Mouse (Mus musculus) thymus, adult 2 months (tissue): ENCODE results near the gene Safb2. TPM values are rescaled to one million over a fixed set of nuclear protein-coding genes. Genes with fewer than 3 reads are reported as not detected.

Experiments used
- DNase-seq: peaks from one replicate; pipeline ENCODE4 v3.0.0; 2021
- H3K27ac ChIP-seq: fragments of 200-500 bp; 2 replicates; pipeline ENCODE4 v1.5.1; 2012; ENCODE audit warnings: low read length, control low read depth; ENCODE audit not compliant: control insufficient read depth, insufficient read depth
- H3K27me3 ChIP-seq: fragments of 200-500 bp; 2 replicates; pipeline ENCODE4 v1.6.1; 2012; ENCODE audit warnings: mild to moderate bottlenecking, low read length, moderate library complexity, mixed read lengths; ENCODE audit not compliant: control insufficient read depth, insufficient read depth
- H3K36me3 ChIP-seq: fragments of 200-500 bp; 2 replicates; pipeline ENCODE4 v1.6.1; 2012; ENCODE audit warnings: mild to moderate bottlenecking, low read length, moderate library complexity; ENCODE audit not compliant: control insufficient read depth, insufficient read depth
- H3K4me1 ChIP-seq: fragments of 200-500 bp; replicated peaks from 2 replicates; pipeline ENCODE4 v1.6.1; 2012; ENCODE audit warnings: low read length; ENCODE audit not compliant: control insufficient read depth, insufficient read depth
- H3K4me3 ChIP-seq: fragments of 200-500 bp; 2 replicates; pipeline ENCODE4 v1.5.1; 2012; ENCODE audit warnings: mild to moderate bottlenecking, low read length, control low read depth, moderate library complexity; ENCODE audit not compliant: control insufficient read depth, insufficient read depth
- CTCF ChIP-seq: fragments of 200-500 bp; IDR thresholded peaks from 2 replicates; pipeline ENCODE4 v1.5.1; 2012; ENCODE audit warnings: mild to moderate bottlenecking, control low read depth, low read length, moderate library complexity, borderline replicate concordance; ENCODE audit not compliant: control insufficient read depth, poor library complexity, insufficient read depth; ENCODE audit errors: extremely low read depth
- POLR2A ChIP-seq: fragments of 200-500 bp; IDR thresholded peaks from 2 replicates; pipeline ENCODE4 v1.6.1; 2012; ENCODE audit warnings: mild to moderate bottlenecking, low read length, control low read depth, moderate library complexity; ENCODE audit not compliant: control insufficient read depth, poor library complexity, insufficient read depth; ENCODE audit errors: extremely low read depth
- WGBS: fragments of 180-500 bp; shearing (Covaris S2); methylation state at CpG from one replicate; pipeline ENCODE4 v1.1.7; 2018; 5-methylcytosine and 5-hydroxymethylcytosine counted together
- polyA plus RNA-seq: library from polyadenylated mRNA; depleted of rRNA; stranded (reverse); fragments of >200 nt; gene quantifications from 2 replicates; pipeline ENCODE4 v1.2.3, GENCODE M21; 2012

Gene Safb2
- polyA plus RNA-seq, 1 experiment: 196 TPM

DNA sequence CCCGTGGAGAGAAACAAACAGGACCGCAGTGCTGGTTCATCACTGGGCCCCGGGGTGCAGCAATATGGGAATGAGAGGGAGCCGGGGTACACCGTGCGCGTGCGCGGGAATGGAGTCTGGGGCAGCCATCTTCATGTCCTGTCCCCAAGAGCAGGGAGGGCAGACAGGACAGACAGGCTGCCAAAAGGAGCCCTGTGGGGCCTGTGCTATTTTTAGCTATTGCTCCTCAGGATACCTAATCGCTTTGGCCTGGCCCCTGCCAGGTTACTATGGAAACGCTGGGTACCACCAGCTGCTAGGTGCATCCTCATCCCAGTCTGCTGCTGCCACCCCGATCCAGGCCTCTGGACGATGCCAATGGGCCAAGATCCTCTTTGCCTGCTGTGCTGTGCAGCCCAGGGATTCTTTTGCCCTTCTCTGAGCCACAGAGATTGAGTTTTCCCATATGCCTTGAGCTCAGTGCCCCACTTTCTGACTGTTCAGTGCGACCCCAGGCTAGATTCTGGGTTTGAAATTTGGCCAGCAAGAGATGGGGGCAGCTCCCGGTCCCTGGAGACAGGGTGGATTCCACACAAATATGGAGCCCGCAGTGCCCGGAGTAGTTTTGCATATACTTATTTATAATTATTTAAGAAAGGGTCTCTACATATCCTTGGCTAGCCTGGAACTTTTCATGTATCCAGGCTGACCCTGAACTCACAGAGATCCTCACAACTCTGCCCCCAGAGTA is 37.1 kb downstream of the Safb2 start:
- TF ChIP-seq POLR2A (no peak), CTCF (no peak)
- Histone ChIP-seq H3K27ac (no peak overlapping the region), H3K27me3 (no peaks in the 10 kb centered on the region), H3K4me1 (no peaks in the 10 kb centered on the region), H3K4me3 (no peak overlapping the region), H3K36me3 (no peaks in the 10 kb centered on the region)
- no peak for DNase-seq
- 91% methylated on average over 17 of the region's 17 CpGs for WGBS

DNA sequence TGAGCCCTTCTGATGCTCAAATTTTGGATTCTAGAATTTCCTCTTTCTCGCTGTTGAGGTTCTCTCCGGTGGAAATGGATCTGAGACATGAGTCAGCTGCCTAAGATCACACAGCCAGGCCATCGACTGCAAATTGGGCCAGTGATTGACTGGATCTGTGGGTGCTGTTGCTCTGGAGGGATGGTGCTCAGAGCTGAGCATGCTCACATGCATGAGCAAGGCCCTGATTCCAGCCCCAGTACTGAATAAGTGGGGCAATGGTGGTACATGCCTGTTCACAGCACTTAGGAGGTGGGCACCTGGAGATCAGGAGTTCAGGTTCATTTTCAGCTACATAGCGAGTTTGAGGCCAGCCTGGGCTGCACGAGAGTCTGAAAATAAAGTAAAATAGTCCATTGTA is 37.8 kb downstream of the Safb2 start:
- Histone ChIP-seq H3K4me1 (no peaks in the 10 kb centered on the region), H3K27me3 (no peaks in the 10 kb centered on the region), H3K36me3 (no peaks in the 10 kb centered on the region), H3K27ac (no peak overlapping the region), H3K4me3 (no peak overlapping the region)
- WGBS: 85% methylated on average over 5 of the region's 5 CpGs
- DNase-seq: no peak
- TF ChIP-seq POLR2A (no peak), CTCF (no peak)

GRCm38 (mm10) chr17:56545945-56546344 is 38.4 kb downstream of the Safb2 start:
- Histone ChIP-seq H3K27ac (no peak overlapping the region), H3K4me1 (no peaks in the 10 kb centered on the region), H3K4me3 (no peak overlapping the region), H3K27me3 (no peaks in the 10 kb centered on the region), H3K36me3 (no peaks in the 10 kb centered on the region)
- TF ChIP-seq POLR2A: no peak
- 78% methylated on average over 1 of the region's 1 CpGs for WGBS
- DNase-seq: no peak

- H3K27me3 ChIP-seq: no peaks in the 10 kb centered on the region
These were observed 39.5 kb downstream of the Safb2 start for GRCm38 (mm10) chr17:56544699-56545387.

GRCm38 (mm10) chr17:56543684-56544224 is 40.6 kb downstream of the Safb2 start:
- WGBS: 77% methylated on average over 3 of the region's 3 CpGs
- DNase-seq: no peak
- H3K27me3 ChIP-seq: no peaks in the 10 kb centered on the region

More at GRCm38 (mm10) chr17:56544699-56545387, 39.5 kb downstream of the Safb2 start:
- H3K27ac ChIP-seq: no peak overlapping the region
- 96% methylated on average over 7 of the region's 7 CpGs for WGBS
- no peak for DNase-seq
- no peaks in the 10 kb centered on the region for H3K36me3 ChIP-seq
- no peak overlapping the region for H3K4me3 ChIP-seq
- TF ChIP-seq POLR2A (no peak), CTCF (no peak)
- no peaks in the 10 kb centered on the region for H3K4me1 ChIP-seq

DNA sequence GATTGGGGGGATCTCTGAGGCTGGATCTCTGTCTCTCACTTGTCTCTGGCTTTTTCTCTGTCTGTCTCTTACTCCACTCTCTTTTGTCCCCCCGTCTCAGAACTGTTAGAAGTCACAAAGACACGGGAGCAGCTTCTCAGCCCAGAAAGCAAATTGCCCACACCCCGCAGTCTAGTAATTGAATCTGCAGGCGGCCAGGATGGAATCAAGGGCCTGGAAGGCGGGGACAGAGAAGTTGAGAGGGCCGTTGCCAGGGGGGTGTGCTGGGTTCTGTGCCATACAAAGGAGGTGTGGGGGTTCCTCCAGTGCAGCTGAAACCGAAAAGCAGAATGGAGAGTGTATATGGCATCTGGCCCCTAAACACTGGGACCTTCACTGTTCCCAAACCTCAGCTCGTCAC is 41.6 kb downstream of the Safb2 start:
- 77% methylated on average over 8 of the region's 8 CpGs for WGBS

More at GRCm38 (mm10) chr17:56543684-56544224, 40.6 kb downstream of the Safb2 start:
- H3K4me3 ChIP-seq: no peak overlapping the region
- no peaks in the 10 kb centered on the region for H3K4me1 ChIP-seq
- H3K36me3 ChIP-seq: no peaks in the 10 kb centered on the region
- TF ChIP-seq POLR2A: no peak
- TF ChIP-seq CTCF: no peak
- H3K27ac ChIP-seq: no peak overlapping the region

DNA sequence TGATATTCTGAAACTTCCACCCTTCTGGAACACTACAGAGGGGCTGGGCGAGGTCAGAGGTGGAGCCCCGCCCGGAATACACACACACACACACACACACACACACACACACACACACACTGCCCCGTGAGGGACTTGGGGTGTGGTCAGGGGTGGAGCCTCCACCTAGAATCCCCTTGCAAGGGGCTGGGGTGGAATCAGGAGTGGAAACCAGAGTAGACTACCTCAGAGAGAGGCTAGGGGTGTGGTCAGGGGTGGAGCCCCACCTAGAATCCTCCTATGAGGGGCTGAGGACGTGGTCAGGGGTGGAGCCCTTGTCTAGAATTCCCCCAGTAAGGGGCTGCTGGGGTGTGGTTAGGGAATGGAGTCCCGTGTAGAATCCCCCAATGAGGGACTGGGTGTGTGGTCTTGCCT is 43.8 kb downstream of the Safb2 start:
- Histone ChIP-seq H3K27me3 (no peaks in the 10 kb centered on the region), H3K27ac (no peak overlapping the region), H3K4me3 (no peak overlapping the region), H3K36me3 (no peaks in the 10 kb centered on the region), H3K4me1 (no peaks in the 10 kb centered on the region)
- WGBS: 45% methylated on average over 6 of the region's 6 CpGs
- no peak for DNase-seq
- TF ChIP-seq CTCF: no peak
- no peak for TF ChIP-seq POLR2A

More for the DNA sequence above, 41.6 kb downstream of the Safb2 start:
- no peak overlapping the region for H3K4me3 ChIP-seq
- TF ChIP-seq CTCF (no peak), POLR2A (no peak)
- H3K27ac ChIP-seq: no peak overlapping the region
- H3K27me3 ChIP-seq: no peaks in the 10 kb centered on the region
- DNase-seq: no peak
- H3K36me3 ChIP-seq: no peaks in the 10 kb centered on the region
- H3K4me1 ChIP-seq: no peaks in the 10 kb centered on the region
